Mouse (Mus musculus): ENCODE results near the gene AC134908.4. TPM values are rescaled to one million over a fixed set of nuclear protein-coding genes. Genes with fewer than 3 reads are reported as not detected.

Gene AC134908.4
- polyA plus RNA-seq, 1 experiment from 2014 or later, result not detected

- ATAC-seq (replicated peaks; ENCODE audit: low FRiP score, low TSS enrichment, low read depth) (peak; percentile 59), DNase-seq (ENCODE audit: low spot score) (no peak)
Measured at GRCm38 (mm10) chr17:25833291-25833663, 37.8 kb upstream of the AC134908.4 start, which contains the start of gene Stub1. TSS of gene Stub1 (minus strand) at chr17:25833404.

GRCm38 (mm10) chr17:25832436-25833290 is 37.2 kb upstream of the AC134908.4 start:
- H3K27me3 ChIP-seq (replicated peaks; ENCODE audit: control insufficient read depth, insufficient read depth, low read length), result no peaks in the 10 kb centered on the region
- H3K36me3 ChIP-seq (ENCODE audit: control insufficient read depth, insufficient read depth, low read length), result peaks cover 34% of the 10 kb centered on the region
- peak overlapping the region; percentile 69 for H3K9ac ChIP-seq (ENCODE audit: low read length)
- ATAC-seq (replicated peaks; ENCODE audit: low FRiP score, low TSS enrichment, low read depth) (peak; percentile 87), DNase-seq (ENCODE audit: low spot score) (peak; percentile 100)
- H3K9me3 ChIP-seq (ENCODE audit: control insufficient read depth, low read length), result no peaks in the 10 kb centered on the region
- peak overlapping the region; percentile 61 for H3K4me3 ChIP-seq (ENCODE audit: low read depth, low read length)
- WGBS, result under 1% methylated on average over 77 of the region's 77 CpGs
- peak overlapping the region; percentile 97 for H3K4me2 ChIP-seq (ENCODE audit: low read length)
- H3K27ac ChIP-seq (ENCODE audit: low read depth), result peak overlapping the region; percentile 94
- H3K4me1 ChIP-seq (replicated peaks; ENCODE audit: control insufficient read depth, insufficient read depth, low read length), result peaks cover 55% of the 10 kb centered on the region

More at GRCm38 (mm10) chr17:25833291-25833663, 37.8 kb upstream of the AC134908.4 start, which contains the start of gene Stub1:
- Histone ChIP-seq H3K4me2 (ENCODE audit: low read length) (peak within 1 kb of the TSS; percentile 97), H3K9ac (ENCODE audit: low read length) (peak within 1 kb of the TSS; percentile 69), H3K9me3 (ENCODE audit: control insufficient read depth, low read length) (no peaks in the 10 kb centered on the region), H3K27ac (ENCODE audit: low read depth) (peak within 1 kb of the TSS; percentile 94), H3K27me3 (replicated peaks; ENCODE audit: control insufficient read depth, insufficient read depth, low read length) (no peaks in the 10 kb centered on the region), H3K4me1 (replicated peaks; ENCODE audit: control insufficient read depth, insufficient read depth, low read length) (peaks cover 52% of the 10 kb centered on the region), H3K4me3 (ENCODE audit: low read depth, low read length) (peak within 1 kb of the TSS; percentile 61), H3K36me3 (ENCODE audit: control insufficient read depth, insufficient read depth, low read length) (peaks cover 35% of the 10 kb centered on the region)
- WGBS, result under 1% methylated on average over 24 of the region's 24 CpGs

- ATAC-seq (replicated peaks; ENCODE audit: low FRiP score, low TSS enrichment, low read depth) (no peak), DNase-seq (ENCODE audit: low spot score) (no peak)
- 52% methylated on average over 21 of the region's 21 CpGs for WGBS
- H3K9ac ChIP-seq (ENCODE audit: low read length), result peak overlapping the region; percentile 68
- peak overlapping the region; percentile 61 for H3K4me3 ChIP-seq (ENCODE audit: low read depth, low read length)
- peaks cover 51% of the 10 kb centered on the region for H3K4me1 ChIP-seq (replicated peaks; ENCODE audit: control insufficient read depth, insufficient read depth, low read length)
- H3K9me3 ChIP-seq (ENCODE audit: control insufficient read depth, low read length), result no peaks in the 10 kb centered on the region
- H3K4me2 ChIP-seq (ENCODE audit: low read length), result peak overlapping the region; percentile 97
- H3K27ac ChIP-seq (ENCODE audit: low read depth), result peak overlapping the region; percentile 94
- no peaks in the 10 kb centered on the region for H3K27me3 ChIP-seq (replicated peaks; ENCODE audit: control insufficient read depth, insufficient read depth, low read length)
- H3K36me3 ChIP-seq (ENCODE audit: control insufficient read depth, insufficient read depth, low read length), result peaks cover 40% of the 10 kb centered on the region
Measured at GRCm38 (mm10) chr17:25831451-25832281, 36.2 kb upstream of the AC134908.4 start.

DNA sequence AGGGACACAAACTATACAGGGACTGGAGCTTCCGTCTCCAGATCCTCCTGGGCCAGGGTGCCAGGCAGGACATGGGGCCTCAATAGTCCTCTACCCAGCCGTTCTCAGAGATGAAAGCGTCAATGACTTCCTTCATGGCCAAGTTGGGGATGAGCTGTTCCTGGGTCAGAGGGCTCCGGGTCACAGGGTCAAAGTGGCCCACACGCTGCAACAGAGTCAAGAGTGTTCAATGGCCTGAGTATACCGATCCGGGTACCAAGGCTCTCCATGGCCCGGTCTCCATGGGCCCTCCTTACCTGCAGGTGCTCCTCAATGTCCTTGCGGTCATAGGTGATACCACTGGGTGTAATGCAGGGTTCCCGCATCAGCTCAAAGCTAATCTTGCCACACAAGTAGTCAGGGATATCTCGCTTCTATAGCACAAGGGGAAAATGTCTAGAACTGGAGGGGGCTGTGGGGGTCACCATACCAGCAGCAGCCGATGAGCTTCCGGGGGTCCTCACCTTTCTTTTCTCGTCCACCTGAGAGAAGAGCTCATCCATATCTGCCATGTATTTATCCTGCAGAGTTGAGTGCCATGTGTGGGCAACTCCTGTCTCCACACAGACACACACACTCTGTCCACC is 35.5 kb upstream of the AC134908.4 start:
- WGBS, result 84% methylated on average over 14 of the region's 14 CpGs
- Histone ChIP-seq H3K9ac (ENCODE audit: low read length) (no peak overlapping the region), H3K27ac (ENCODE audit: low read depth) (no peak overlapping the region), H3K4me3 (ENCODE audit: low read depth, low read length) (no peak overlapping the region), H3K4me2 (ENCODE audit: low read length) (peak overlapping the region; percentile 97; the same call in 1 of the 2 replicates), H3K4me1 (replicated peaks; ENCODE audit: control insufficient read depth, insufficient read depth, low read length) (peaks cover 44% of the 10 kb centered on the region), H3K27me3 (replicated peaks; ENCODE audit: control insufficient read depth, insufficient read depth, low read length) (no peaks in the 10 kb centered on the region), H3K9me3 (ENCODE audit: control insufficient read depth, low read length) (no peaks in the 10 kb centered on the region), H3K36me3 (ENCODE audit: control insufficient read depth, insufficient read depth, low read length) (peaks cover 46% of the 10 kb centered on the region)
- DNase-seq (ENCODE audit: low spot score), result no peak
- ATAC-seq (replicated peaks; ENCODE audit: low FRiP score, low TSS enrichment, low read depth), result no peak

- no peak overlapping the region for H3K4me3 ChIP-seq (ENCODE audit: low read depth, low read length)
- peak overlapping the region; percentile 85 for H3K4me2 ChIP-seq (ENCODE audit: low read length)
- 77% methylated on average over 4 of the region's 4 CpGs for WGBS
- H3K4me1 ChIP-seq (replicated peaks; ENCODE audit: control insufficient read depth, insufficient read depth, low read length), result peaks cover 44% of the 10 kb centered on the region
- H3K27me3 ChIP-seq (replicated peaks; ENCODE audit: control insufficient read depth, insufficient read depth, low read length), result no peaks in the 10 kb centered on the region
- no peak overlapping the region for H3K27ac ChIP-seq (ENCODE audit: low read depth)
- no peak for DNase-seq (ENCODE audit: low spot score)
- H3K36me3 ChIP-seq (ENCODE audit: control insufficient read depth, insufficient read depth, low read length), result peaks cover 49% of the 10 kb centered on the region
- no peaks in the 10 kb centered on the region for H3K9me3 ChIP-seq (ENCODE audit: control insufficient read depth, low read length)
- no peak for ATAC-seq (replicated peaks; ENCODE audit: low FRiP score, low TSS enrichment, low read depth)
- H3K9ac ChIP-seq (ENCODE audit: low read length), result no peak overlapping the region; the same call in 1 of the 2 replicates
Measured at GRCm38 (mm10) chr17:25830200-25830753, 34.8 kb upstream of the AC134908.4 start.

- peak overlapping the region; percentile 68 for H3K9ac ChIP-seq (ENCODE audit: low read length)
- ATAC-seq (replicated peaks; ENCODE audit: low FRiP score, low TSS enrichment, low read depth), result no peak
- 38% methylated on average over 8 of the region's 8 CpGs for WGBS
- H3K27me3 ChIP-seq (replicated peaks; ENCODE audit: control insufficient read depth, insufficient read depth, low read length), result no peaks in the 10 kb centered on the region
- H3K36me3 ChIP-seq (ENCODE audit: control insufficient read depth, insufficient read depth, low read length), result peaks cover 45% of the 10 kb centered on the region
- peaks cover 47% of the 10 kb centered on the region for H3K4me1 ChIP-seq (replicated peaks; ENCODE audit: control insufficient read depth, insufficient read depth, low read length)
- no peaks in the 10 kb centered on the region for H3K9me3 ChIP-seq (ENCODE audit: control insufficient read depth, low read length)
- H3K27ac ChIP-seq (ENCODE audit: low read depth), result peak overlapping the region; percentile 82
- no peak for DNase-seq (ENCODE audit: low spot score)
- peak overlapping the region; percentile 69 for H3K4me3 ChIP-seq (ENCODE audit: low read depth, low read length)
- H3K4me2 ChIP-seq (ENCODE audit: low read length), result peak overlapping the region; percentile 85
Measured at GRCm38 (mm10) chr17:25829558-25830017, 34.1 kb upstream of the AC134908.4 start.

DNA sequence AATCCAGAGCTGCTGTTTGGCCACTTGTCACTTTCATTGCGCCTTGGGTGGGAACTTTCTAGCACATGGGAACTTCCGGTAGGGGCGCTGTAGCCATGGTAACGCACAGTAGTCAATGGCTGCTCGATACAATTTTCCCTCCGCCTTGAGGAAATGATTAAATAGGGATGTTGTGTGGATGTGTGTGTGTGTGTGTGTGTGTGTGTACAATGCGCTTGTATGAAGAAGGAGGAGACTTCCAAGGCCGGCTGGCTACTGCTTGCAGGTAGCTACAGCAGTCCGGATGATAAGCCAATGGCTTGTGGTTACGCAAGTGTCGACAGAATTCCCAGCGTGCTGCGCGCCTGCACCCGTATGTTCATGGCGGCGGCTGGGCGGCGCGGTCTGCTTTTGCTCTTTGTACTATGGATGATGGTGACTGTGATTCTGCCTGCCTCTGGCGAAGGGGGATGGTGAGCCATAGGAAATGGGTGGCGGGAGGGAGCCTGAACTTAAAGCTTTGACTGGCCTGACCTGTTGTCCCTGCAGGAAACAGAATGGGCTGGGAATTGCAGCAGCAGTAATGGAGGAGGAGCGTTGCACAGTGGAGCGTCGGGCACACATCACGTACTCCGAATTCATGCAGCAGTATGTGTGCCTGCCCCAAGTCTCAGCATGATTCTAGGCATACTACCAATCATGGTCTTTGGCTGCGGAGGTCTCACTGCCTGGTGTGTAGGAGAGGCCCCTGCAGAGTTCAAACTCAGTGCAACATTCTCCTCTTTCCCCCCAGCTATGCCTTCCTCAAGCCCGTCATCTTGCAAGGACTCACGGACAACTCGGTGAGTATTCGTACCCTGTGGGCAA is 33.5 kb upstream of the AC134908.4 start, which contains the start of gene Jmjd8:
Gene Jmjd8 (plus strand): TSS at position 156 of the 846 bp plus-strand sequence.
- WGBS, result 1% methylated on average over 32 of the region's 32 CpGs
- ATAC-seq (replicated peaks; ENCODE audit: low FRiP score, low TSS enrichment, low read depth) (peak; percentile 32), DNase-seq (ENCODE audit: low spot score) (peak; percentile 90)
- Histone ChIP-seq H3K27me3 (replicated peaks; ENCODE audit: control insufficient read depth, insufficient read depth, low read length) (no peaks in the 10 kb centered on the region), H3K36me3 (ENCODE audit: control insufficient read depth, insufficient read depth, low read length) (peaks cover 45% of the 10 kb centered on the region), H3K9ac (ENCODE audit: low read length) (peak within 1 kb of the TSS; percentile 68), H3K4me3 (ENCODE audit: low read depth, low read length) (peak within 1 kb of the TSS; percentile 69), H3K4me2 (ENCODE audit: low read length) (peak within 1 kb of the TSS; percentile 85), H3K4me1 (replicated peaks; ENCODE audit: control insufficient read depth, insufficient read depth, low read length) (peaks cover 47% of the 10 kb centered on the region), H3K27ac (ENCODE audit: low read depth) (peak within 1 kb of the TSS; percentile 82), H3K9me3 (ENCODE audit: control insufficient read depth, low read length) (no peaks in the 10 kb centered on the region)
